ENCODE assay signal across 24 mouse cellular contexts in the genomic region with DNA sequence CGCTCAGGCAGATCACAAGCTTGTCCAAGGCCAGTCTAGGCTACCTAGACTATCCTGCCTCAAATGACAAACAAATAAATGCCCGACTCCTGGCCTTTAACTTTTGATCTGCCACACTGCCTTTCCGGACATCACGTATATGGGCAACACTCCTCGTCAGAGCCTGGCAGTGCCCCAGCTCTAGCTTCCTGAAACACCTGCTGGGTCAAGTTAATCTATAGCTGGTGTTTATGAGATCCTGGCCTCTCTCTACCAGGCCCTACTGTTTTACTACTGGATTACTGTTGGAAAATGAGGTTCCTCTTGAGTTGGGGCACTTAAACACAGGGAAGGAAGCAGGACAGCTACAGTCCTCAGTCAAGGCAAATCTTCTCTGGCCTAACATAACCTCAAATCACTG.
"Had no signal": no experiment of that assay in that cellular context is flagged by ENCODE, and none has a peak within 500 bp of the region (broad histone marks: within the 10 kb centered on the region; RNA-seq: fewer than 3 reads in every experiment).

No protein-coding gene starts in this region.

- H3K4me3 ChIP-seq: layer of hippocampus, adult 2 months; limb, embryonic 10.5 days; limb, embryonic 13.5 days; liver, embryonic 12.5 days; liver, embryonic 15.5 days; lung, embryonic 15.5 days; midbrain, embryonic 13.5 days; myocyte; neural tube, embryonic 13.5 days; stomach, embryonic 15.5 days had no signal

- H3K4me1 ChIP-seq: limb, embryonic 10.5 days; limb, embryonic 13.5 days; liver, embryonic 12.5 days; liver, embryonic 15.5 days; lung, embryonic 15.5 days; neural tube, embryonic 13.5 days; stomach, embryonic 15.5 days had no signal

- H3K27ac ChIP-seq: layer of hippocampus, adult 2 months; limb, embryonic 10.5 days; limb, embryonic 13.5 days; liver, embryonic 12.5 days; liver, embryonic 15.5 days; lung, embryonic 15.5 days; midbrain, embryonic 13.5 days; neural tube, embryonic 13.5 days; stomach, embryonic 15.5 days had no signal

- H3K27me3 ChIP-seq: limb, embryonic 13.5 days; liver, embryonic 12.5 days; liver, embryonic 15.5 days; lung, embryonic 15.5 days; midbrain, embryonic 13.5 days; neural tube, embryonic 13.5 days; stomach, embryonic 15.5 days had no signal

- DNase-seq: kidney, adult 18-20 months; kidney, adult 9 months; kidney, postnatal 36 days; layer of hippocampus, adult 9-11 months; liver; lung, adult 18-20 months; lung, postnatal 10 days; lung, postnatal 4 days; right cerebral cortex, adult 18-20 months; right cerebral cortex, postnatal 14 days; right cerebral cortex, postnatal 4 days; spleen, adult 18-20 months; thymus, postnatal 25 days had no signal

- H3K4me2 ChIP-seq: limb, embryonic 13.5 days; liver, embryonic 12.5 days; liver, embryonic 15.5 days; lung, embryonic 15.5 days; midbrain, embryonic 13.5 days; neural tube, embryonic 13.5 days; stomach, embryonic 15.5 days had no signal

- H3K36me3 ChIP-seq: limb, embryonic 10.5 days; limb, embryonic 13.5 days; liver, embryonic 12.5 days; liver, embryonic 15.5 days; lung, embryonic 15.5 days; midbrain, embryonic 13.5 days; neural tube, embryonic 13.5 days; stomach, embryonic 15.5 days had no signal

- H3K9me3 ChIP-seq: limb, embryonic 10.5 days; limb, embryonic 13.5 days; liver, embryonic 12.5 days; liver, embryonic 15.5 days; lung, embryonic 15.5 days; midbrain, embryonic 13.5 days; neural tube, embryonic 13.5 days; stomach, embryonic 15.5 days had no signal

- H3K9ac ChIP-seq: limb, embryonic 13.5 days; liver, embryonic 12.5 days; liver, embryonic 15.5 days; lung, embryonic 15.5 days; midbrain, embryonic 13.5 days; neural tube, embryonic 13.5 days; stomach, embryonic 15.5 days had no signal

- ATAC-seq: liver, embryonic 12.5 days; midbrain, embryonic 13.5 days; midbrain, embryonic 16.5 days had no signal
